Mouse (Mus musculus): ENCODE measurements around the gene Rin3. TPM values are rescaled to one million over a fixed set of nuclear protein-coding genes. Genes with fewer than 3 reads are reported as not detected.

Rin3 gene
- total and polyA plus RNA-seq, 2 experiments from 2014 or later, result 1.9 to 3.3 TPM

DNA sequence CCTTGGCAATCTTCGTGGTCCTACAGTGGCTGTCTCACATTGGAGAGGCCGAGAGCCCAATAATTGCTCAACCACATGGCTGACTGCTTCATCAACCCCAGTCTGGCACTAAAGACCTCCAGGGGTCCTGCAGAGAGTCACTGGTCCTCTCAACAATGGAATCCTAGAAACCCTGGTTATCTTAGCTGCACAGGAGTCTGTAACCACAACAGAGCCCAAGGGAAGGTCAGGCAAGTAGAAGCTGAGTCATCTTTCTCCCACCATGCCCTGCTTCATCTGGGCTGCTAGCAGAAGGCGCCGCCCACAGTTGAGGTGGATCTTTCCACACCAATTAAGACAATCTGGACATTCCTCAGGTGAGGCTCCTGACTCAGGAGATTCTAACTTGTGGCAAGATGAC is 76.5 kb downstream of the Rin3 start:
- Histone ChIP-seq H3K9ac (no peak overlapping the region), H3K9me3 (ENCODE audit: low read length) (no peaks in the 10 kb centered on the region), H3K4me1 (ENCODE audit: insufficient read depth) (no peaks in the 10 kb centered on the region), H3K4me3 (ENCODE audit: low read depth, low read length) (no peak overlapping the region), H3K27me3 (ENCODE audit: insufficient read depth, low read length) (no peaks in the 10 kb centered on the region), H3K36me3 (ENCODE audit: insufficient read depth) (no peaks in the 10 kb centered on the region), H3K4me2 (ENCODE audit: low read depth) (no peak overlapping the region), H3K27ac (ENCODE audit: low read depth, low read length) (no peak overlapping the region)
- 89% methylated on average over 4 of the region's 4 CpGs for WGBS
- no peak for TF ChIP-seq CTCF (IDR thresholded peaks at IDR 0.05; ENCODE audit: low read depth)
- ATAC-seq (no peak), DNase-seq (no peak)

GRCm38 (mm10) chr12:102361189-102362161 is 78.6 kb downstream of the Rin3 start:
- WGBS, result 85% methylated on average over 10 of the region's 10 CpGs

GRCm38 (mm10) chr12:102365016-102365415 is 82.2 kb downstream of the Rin3 start:
- no peak for ATAC-seq

More at GRCm38 (mm10) chr12:102361189-102362161, 78.6 kb downstream of the Rin3 start:
- no peaks in the 10 kb centered on the region for H3K4me1 ChIP-seq (ENCODE audit: insufficient read depth)
- H3K9ac ChIP-seq, result no peak overlapping the region
- ATAC-seq (no peak), DNase-seq (no peak)
- H3K4me2 ChIP-seq (ENCODE audit: low read depth), result no peak overlapping the region
- no peaks in the 10 kb centered on the region for H3K27me3 ChIP-seq (ENCODE audit: insufficient read depth, low read length)
- H3K27ac ChIP-seq (ENCODE audit: low read depth, low read length), result no peak overlapping the region
- no peak overlapping the region for H3K4me3 ChIP-seq (ENCODE audit: low read depth, low read length)
- H3K36me3 ChIP-seq (ENCODE audit: insufficient read depth), result no peaks in the 10 kb centered on the region
- no peaks in the 10 kb centered on the region for H3K9me3 ChIP-seq (ENCODE audit: low read length)
- no peak for TF ChIP-seq CTCF (IDR thresholded peaks at IDR 0.05; ENCODE audit: low read depth)

GRCm38 (mm10) chr12:102366126-102366816 is 83.4 kb downstream of the Rin3 start:
- no peak overlapping the region for H3K27ac ChIP-seq (ENCODE audit: low read depth, low read length)
- H3K4me3 ChIP-seq (ENCODE audit: low read depth, low read length), result no peak overlapping the region
- H3K4me1 ChIP-seq (ENCODE audit: insufficient read depth), result no peaks in the 10 kb centered on the region
- H3K9me3 ChIP-seq (ENCODE audit: low read length), result no peaks in the 10 kb centered on the region
- 91% methylated on average over 9 of the region's 9 CpGs for WGBS
- H3K9ac ChIP-seq, result no peak overlapping the region
- no peak overlapping the region for H3K4me2 ChIP-seq (ENCODE audit: low read depth)
- ATAC-seq, result no peak
- DNase-seq, result no peak
- no peak for TF ChIP-seq CTCF (IDR thresholded peaks at IDR 0.05; ENCODE audit: low read depth)
- H3K36me3 ChIP-seq (ENCODE audit: insufficient read depth), result no peaks in the 10 kb centered on the region
- no peaks in the 10 kb centered on the region for H3K27me3 ChIP-seq (ENCODE audit: insufficient read depth, low read length)

More at GRCm38 (mm10) chr12:102365016-102365415, 82.2 kb downstream of the Rin3 start:
- H3K36me3 ChIP-seq (ENCODE audit: insufficient read depth), result no peaks in the 10 kb centered on the region
- WGBS, result 84% methylated on average over 7 of the region's 7 CpGs
- no peaks in the 10 kb centered on the region for H3K4me1 ChIP-seq (ENCODE audit: insufficient read depth)
- H3K4me2 ChIP-seq (ENCODE audit: low read depth), result no peak overlapping the region
- H3K27ac ChIP-seq (ENCODE audit: low read depth, low read length), result no peak overlapping the region
- H3K9ac ChIP-seq, result no peak overlapping the region
- H3K27me3 ChIP-seq (ENCODE audit: insufficient read depth, low read length), result no peaks in the 10 kb centered on the region
- TF ChIP-seq CTCF (IDR thresholded peaks at IDR 0.05; ENCODE audit: low read depth), result no peak
- DNase-seq, result no peak
- H3K4me3 ChIP-seq (ENCODE audit: low read depth, low read length), result no peak overlapping the region
- no peaks in the 10 kb centered on the region for H3K9me3 ChIP-seq (ENCODE audit: low read length)

DNA sequence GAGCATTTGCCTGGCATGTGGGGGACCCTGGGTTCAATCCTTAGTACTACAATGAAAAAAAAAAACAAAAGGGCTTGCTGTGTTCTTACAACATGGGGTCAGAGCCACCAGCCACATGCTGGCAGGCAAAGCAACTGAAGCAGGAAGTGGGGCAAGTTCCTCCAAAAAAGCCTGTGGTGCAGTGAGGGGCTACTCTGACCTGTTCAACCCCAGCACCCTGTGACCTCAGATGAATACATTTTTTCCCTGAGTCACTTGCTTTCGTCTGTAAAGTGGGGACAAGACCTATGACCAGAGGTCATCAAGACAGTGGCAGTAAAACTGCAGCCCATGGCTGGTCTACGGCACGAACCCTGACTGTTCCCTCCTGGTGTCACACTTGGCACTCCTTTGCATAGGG is 84.2 kb downstream of the Rin3 start:
- DNase-seq (no peak), ATAC-seq (no peak)
- no peaks in the 10 kb centered on the region for H3K27me3 ChIP-seq (ENCODE audit: insufficient read depth, low read length)
- H3K4me3 ChIP-seq (ENCODE audit: low read depth, low read length), result no peak overlapping the region
- TF ChIP-seq CTCF (IDR thresholded peaks at IDR 0.05; ENCODE audit: low read depth), result no peak
- H3K9me3 ChIP-seq (ENCODE audit: low read length), result no peaks in the 10 kb centered on the region
- no peaks in the 10 kb centered on the region for H3K36me3 ChIP-seq (ENCODE audit: insufficient read depth)
- H3K27ac ChIP-seq (ENCODE audit: low read depth, low read length), result no peak overlapping the region
- no peak overlapping the region for H3K4me2 ChIP-seq (ENCODE audit: low read depth)
- H3K4me1 ChIP-seq (ENCODE audit: insufficient read depth), result no peaks in the 10 kb centered on the region
- WGBS, result 86% methylated on average over 3 of the region's 3 CpGs
- no peak overlapping the region for H3K9ac ChIP-seq

DNA sequence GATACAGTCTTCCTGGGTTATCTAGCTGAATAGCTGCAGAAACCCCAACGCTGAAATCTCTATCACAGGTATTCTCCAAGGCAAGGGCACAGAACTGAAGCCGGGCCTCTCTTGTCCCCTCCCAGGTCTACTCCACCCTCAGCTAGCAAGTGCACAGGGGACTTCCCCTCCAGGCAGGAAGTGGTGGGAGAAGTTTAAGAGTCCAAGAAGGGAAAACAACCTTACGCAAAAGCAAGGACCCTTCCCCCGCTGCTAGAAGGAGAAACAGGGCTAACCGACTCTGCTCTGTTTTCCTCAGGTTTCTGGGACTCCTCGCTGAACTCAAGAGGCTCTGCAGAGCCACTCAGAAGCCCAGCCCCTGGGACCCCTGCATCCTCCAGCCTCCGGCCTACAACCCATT is 85.2 kb downstream of the Rin3 start:
- Histone ChIP-seq H3K36me3 (ENCODE audit: insufficient read depth) (no peaks in the 10 kb centered on the region), H3K27me3 (ENCODE audit: insufficient read depth, low read length) (no peaks in the 10 kb centered on the region), H3K9ac (no peak overlapping the region), H3K9me3 (ENCODE audit: low read length) (no peaks in the 10 kb centered on the region), H3K4me1 (ENCODE audit: insufficient read depth) (no peaks in the 10 kb centered on the region), H3K27ac (ENCODE audit: low read depth, low read length) (no peak overlapping the region), H3K4me2 (ENCODE audit: low read depth) (no peak overlapping the region), H3K4me3 (ENCODE audit: low read depth, low read length) (no peak overlapping the region)
- ATAC-seq (no peak), DNase-seq (no peak)
- TF ChIP-seq CTCF (IDR thresholded peaks at IDR 0.05; ENCODE audit: low read depth), result no peak
- WGBS, result 80% methylated on average over 7 of the region's 7 CpGs

GRCm38 (mm10) chr12:102368556-102368955 is 85.7 kb downstream of the Rin3 start:
- no peak for ATAC-seq
- DNase-seq, result no peak
- H3K27ac ChIP-seq (ENCODE audit: low read depth, low read length), result no peak overlapping the region
- no peaks in the 10 kb centered on the region for H3K4me1 ChIP-seq (ENCODE audit: insufficient read depth)
- no peaks in the 10 kb centered on the region for H3K27me3 ChIP-seq (ENCODE audit: insufficient read depth, low read length)
- TF ChIP-seq CTCF (IDR thresholded peaks at IDR 0.05; ENCODE audit: low read depth), result no peak
- WGBS, result 89% methylated on average over 14 of the region's 14 CpGs
- no peak overlapping the region for H3K9ac ChIP-seq
- no peak overlapping the region for H3K4me2 ChIP-seq (ENCODE audit: low read depth)
- H3K9me3 ChIP-seq (ENCODE audit: low read length), result no peaks in the 10 kb centered on the region
- H3K36me3 ChIP-seq (ENCODE audit: insufficient read depth), result no peaks in the 10 kb centered on the region
- no peak overlapping the region for H3K4me3 ChIP-seq (ENCODE audit: low read depth, low read length)

All from forebrain, postnatal 0 days (tissue).